Mouse (Mus musculus) lung, adult 18-20 months (tissue): ENCODE measurements around the gene Glp1r.
A peak's percentile ranks its signal among the peaks of the same experiment; 100 is the strongest.

Experiments used
- DNase-seq, 2 experiments: peaks; one replicate each; pipeline ENCODE4 v3.0.0; 2022; ENCODE audit warnings: mixed read lengths in 2 of 2

Gene Glp1r

DNA sequence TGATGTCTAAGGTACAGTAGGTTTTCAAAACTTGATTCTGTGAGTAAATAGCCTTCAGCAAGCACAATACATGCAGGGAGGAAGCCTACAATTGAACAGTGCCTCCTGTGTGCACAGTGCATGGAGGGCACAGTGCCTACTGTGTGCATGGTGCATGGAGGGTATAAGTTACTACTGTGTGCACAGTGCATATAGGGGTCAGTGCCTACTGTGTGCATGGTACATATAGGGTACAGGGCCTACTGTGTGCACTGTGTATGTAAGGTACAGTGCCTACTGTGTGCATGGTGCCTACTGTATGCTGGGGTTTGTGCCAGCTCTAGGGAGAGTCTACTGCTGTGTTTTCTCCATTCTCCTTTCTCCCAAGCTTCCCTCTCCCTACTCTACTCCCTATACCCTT, 12.6 kb downstream of the Glp1r start:
- no peak for DNase-seq

DNA sequence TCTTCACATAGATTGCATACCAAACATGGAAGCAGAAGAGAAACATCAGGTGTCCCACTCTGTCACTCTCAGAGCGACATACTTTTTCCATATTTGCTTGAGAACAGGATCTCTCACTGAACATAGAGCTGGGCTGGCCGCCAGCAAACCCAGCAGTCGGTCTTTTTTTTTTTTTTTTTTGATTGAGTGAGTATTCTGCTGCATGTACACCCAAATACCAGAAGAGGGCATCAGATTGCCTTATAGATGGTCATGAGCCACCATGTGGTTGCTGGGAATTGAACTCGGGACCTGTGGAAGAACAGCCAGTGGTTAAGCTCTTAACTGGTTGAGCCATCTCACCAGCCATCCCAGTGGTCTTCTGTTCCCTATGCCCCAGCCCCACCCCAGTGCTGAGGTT, 21.9 kb downstream of the Glp1r start:
- no peak for DNase-seq

DNA sequence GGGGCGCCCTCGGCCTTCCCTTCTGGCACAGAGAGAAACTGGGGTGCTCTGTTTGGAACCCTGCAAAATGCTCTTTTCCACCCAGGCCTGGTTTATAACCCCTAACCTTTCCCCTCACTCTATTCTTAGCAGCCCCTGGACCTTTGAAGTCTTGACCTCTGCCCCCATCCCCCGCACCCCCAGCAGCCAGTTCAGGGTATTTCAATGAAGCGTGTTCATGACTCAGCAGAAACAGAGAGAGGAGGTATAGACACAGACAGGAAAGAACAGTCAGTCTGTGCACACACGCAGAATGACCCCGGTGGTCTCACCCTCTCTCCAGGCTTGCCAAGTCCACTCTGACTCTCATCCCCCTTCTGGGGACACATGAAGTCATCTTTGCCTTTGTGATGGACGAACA, 29.2 kb downstream of the Glp1r start:
- DNase-seq: no peak

DNA sequence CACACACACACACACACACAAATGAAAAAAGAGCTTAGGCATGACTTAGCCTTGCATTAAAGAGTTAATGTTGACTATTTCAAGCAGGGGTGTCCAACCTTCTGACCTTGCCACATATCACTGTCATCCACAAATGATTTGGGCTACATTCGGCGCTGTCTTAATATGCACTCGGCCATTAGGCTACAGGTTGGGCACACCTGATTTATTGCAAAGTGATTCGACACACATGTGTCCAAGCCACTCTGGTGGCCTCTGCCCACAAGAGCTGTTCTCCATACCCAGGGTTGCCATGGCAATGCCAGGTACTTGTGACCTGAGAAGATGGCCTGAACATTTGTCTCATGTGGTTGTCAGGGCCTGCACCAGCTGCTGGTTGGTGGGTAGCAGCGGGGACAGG, 31.2 kb downstream of the Glp1r start:
- no peak for DNase-seq

DNA sequence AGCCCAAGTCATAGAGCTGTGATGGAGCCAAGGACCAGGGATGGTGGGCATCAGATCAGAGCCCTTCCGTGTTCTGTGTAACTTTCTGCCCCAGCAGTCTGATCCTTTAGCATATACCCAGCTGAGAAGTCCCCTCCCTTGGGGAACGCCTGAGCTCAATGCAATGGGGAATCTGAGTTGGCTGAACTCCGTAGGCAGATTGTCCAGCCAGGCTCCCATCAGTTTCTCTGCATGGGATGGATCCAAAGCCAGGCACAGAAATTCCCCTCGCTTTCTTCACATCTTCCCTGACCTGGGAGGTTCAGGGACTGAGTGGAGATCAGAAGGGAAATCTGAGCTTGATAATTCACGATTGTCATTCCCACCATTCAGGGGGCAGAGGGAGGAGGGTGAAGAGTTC, 33.7 kb downstream of the Glp1r start:
- no peak for DNase-seq

DNA sequence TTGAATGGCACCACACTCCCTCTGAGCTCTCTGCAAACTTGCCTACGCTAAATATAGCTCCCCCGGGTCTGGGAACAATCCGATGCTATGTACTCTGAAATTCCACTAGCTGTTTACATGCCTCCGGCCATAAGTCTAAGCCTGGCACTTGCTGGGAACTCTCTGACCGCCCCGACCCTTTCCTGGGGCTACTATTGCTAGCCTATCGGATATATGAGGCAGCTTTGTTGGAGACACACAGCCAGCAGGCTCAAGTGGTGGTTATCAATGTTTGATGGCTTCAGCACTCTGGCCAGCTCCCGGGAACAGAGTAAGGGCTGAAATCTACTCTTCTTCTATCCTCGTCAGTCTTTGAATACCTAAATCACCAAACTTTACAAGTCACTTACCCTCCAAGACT, 36.9 kb downstream of the Glp1r start:
- no peak for DNase-seq

DNA sequence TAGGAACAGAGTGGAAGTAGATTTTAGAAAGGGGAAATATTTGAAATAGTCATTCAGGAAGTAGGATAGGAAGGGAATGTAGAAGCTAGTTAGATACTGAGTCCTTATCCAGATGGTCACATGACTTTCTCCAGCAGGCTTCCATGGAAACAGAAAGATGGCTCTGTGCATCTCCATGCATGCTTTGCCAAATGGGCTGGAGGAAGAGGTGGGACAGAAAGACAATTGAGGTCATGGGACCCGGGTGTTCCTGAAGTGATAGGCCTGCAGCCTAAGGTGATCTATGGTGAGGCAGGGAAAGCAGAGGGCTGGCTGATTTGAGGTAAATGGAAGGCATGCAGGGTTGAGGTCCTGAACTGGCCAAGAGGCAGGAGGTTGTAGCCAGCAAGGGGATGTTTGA, 46.8 kb downstream of the Glp1r start:
- DNase-seq: no peak

DNA sequence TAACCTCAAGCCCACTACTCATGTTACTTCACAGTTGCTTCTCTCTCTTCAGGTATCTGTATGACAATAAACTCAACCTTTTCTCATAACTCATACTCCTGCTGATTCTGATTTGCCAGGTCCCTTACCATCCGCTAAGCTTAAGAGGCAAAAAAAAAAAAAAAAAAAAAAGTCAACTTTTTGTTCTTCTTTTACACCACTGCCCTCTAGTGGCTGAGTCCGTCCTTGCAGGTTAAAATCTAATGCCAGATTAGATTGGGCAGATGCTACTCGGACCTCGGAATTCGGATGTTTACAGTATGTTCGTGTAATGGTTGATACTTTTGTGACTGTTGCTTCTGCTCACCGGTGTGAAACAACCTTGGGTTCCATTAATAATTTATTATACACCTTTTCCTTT, 49.2 kb downstream of the Glp1r start:
- DNase-seq: peak; percentile 15 to 51

DNA sequence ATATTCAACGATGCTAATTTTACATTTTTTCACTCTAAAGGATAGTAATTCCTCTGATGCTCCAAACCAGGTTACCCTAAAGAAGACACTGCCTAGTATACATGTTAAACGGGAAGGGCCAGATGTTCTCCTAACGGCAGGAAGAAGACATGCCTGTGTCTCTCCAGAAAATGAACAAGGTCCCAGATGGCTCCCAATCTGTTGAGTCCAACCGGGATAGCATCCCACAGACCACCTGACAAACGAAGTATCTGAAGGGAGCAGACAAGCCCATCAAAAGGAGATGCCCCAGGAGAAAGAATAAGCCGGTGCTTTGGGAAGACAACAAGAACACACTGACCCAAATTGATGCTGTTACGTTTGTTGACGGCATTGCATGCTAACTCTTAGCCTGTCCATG, 50.0 kb downstream of the Glp1r start:
- no peak for DNase-seq

DNA sequence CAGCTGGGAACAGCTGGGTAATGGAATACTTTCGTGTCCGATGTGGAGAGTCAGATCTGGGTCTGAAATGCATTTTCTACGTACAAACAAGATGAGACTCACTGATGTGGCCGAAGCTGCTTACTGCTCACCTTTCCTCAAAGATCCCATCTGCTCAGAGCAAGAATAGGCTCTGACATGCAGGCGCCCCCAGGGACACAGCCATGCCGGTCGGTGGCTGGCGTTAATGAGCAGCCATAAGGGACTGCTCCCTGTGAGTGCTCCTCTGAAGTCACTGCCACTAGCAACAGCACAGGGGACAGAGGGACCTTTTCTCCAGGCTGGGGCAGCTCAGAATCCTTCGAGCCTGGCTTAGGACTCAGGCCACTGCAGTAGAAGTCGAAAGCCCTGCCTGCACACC, 52.7 kb downstream of the Glp1r start, which contains the start of gene Umodl1:
TSS of gene Umodl1 (plus strand) at position 301 of the 400 bp plus-strand sequence.
- no peak for DNase-seq

DNA sequence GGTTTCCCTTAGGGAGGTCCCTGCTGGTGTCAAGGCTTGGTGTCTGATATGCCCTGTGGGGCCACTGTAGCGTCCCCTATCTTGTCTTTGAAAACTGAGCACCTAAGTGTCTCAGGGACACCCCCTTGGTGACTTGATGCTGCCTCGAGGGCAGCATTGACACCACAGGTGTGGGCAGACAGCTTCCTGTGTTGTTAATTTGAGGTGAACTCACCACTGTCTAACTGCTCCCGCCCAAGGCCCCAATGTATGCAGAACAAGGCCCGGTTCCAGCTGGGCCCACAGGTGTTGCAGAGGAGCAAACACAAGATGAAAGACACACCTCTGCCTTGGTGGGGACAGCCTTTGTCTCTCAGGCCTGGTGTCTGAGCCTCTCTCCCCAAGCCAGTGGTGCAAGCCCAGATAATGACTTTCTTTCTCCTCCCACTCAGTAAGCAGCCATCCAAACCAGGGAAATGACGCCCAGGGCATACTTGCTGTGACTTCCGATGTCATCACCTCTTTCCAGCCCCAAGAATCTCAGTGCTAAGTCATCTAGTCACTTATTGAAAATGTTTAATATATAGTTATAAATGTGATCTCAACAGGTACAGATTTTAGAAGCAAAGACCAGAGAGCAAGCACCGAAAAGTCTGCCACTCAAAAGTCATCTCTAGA, 60.4 kb downstream of the Glp1r start:
- DNase-seq: no peak

DNA sequence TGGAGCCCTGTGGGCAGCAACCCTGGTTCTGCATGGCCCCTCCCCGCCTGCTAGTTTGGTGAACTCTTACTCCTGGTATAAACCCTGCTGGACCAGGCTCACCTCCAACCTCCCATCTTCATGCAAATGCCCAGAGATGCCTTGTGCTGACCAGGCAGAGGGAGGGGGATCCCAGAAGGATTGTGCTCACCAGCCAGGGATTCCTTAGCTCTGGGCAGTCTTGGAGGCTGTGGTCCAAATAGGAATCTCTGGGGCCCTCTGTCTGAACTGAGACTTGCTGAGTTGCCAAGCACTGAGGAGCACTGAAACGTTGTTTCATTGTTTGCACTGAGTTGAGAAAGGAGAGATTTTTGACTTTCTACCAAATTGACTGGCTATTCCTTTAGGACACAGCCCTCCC, 61.3 kb downstream of the Glp1r start:
- no peak for DNase-seq

DNA sequence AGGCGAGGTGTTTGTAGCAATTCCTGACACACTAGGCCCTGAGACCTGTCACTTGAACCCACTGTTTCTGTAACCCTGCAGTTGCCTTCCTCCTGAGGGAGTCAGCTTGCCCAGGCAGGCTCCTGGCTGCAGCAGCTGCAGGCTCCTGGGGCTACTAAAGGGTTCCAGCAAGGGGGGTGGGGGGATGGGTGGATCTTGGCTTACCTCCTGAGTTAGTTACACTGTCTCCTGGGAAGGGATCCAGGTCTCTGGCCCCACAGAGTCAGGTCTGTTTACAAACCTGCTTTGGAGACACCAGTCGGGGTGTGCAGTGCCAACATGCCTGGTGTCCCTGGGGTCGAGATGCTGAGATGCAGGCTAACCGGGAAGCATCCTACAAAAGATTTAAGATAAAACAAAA, 68.4 kb downstream of the Glp1r start:
- peak in 1 of 2 experiments; percentile 25 for DNase-seq

DNA sequence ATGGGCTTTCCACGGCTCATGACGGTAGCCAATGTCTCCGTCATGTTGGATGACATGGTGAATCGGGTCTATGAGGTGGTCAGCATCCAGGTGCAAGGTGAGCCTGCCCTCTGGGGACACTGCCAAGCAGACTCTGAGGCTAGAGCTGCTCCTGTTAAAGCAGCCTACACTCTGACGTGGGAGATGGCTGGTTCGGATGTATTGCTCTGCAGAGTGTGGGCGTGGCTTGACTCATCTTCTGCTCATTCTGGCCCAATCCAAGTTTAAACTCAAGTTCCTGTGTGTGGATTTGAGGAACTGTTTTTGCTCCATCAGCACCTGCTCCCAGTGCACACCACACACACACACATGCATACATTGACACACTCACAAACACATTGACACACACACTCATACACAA, 70.3 kb downstream of the Glp1r start:
- DNase-seq: no peak

DNA sequence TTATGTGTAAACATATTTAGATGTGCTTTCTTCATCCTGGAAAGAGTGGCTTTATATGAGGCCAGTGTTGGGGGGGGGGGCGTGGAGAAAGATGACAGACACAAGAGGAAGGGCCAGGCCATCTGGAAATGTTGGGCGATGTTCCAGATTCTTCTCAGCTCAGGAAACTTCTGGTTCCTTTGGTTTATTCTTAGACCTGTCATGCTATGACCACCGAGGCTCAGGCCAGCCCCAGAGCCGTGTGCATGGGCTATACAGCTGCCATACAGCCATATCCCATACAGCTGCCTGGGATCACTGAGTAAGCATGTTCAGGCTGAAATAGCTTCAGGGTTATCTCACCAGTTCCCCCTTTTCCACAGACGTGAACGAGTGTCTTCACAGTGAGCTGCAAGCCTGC, 71.7 kb downstream of the Glp1r start:
- DNase-seq: no peak

DNA sequence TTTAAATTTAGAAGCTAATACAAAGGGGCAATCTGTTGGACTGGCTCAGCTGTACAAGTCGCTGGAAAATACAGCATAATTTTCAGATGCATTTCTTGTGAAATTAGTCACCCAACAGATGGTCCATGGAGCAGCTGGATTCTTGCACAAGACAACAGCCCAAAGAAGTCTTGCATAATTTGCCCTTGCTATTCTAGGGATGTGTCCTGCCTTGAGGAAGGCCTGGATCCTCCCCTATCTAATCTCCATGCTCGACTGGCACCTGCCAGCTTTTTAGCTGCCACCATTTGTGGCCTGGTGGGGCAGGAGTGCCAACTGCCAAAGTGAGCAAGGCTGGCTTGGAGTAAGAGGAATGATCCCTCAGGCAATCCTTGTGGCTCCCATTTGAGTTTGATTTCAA, 75.7 kb downstream of the Glp1r start:
- no peak for DNase-seq

DNA sequence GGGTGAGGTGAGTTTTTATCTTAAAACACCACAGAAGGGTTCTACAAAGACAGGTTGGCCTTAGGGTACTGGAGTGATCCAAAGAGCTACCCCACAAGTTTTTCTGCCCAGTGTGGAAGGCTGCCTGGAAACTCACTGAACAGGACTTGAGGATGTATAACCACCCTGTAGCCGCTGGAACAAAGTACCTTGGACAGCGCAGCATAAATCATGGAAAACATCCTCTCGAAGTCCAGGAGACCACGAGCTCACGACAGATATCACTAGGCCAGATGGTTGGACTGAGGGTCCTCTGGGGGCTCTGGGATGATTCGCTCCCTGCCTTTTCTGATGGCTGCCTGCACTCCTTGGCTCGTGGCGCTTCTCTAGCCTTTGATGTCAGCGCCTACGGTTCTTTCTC, 76.9 kb downstream of the Glp1r start:
- DNase-seq: no peak

DNA sequence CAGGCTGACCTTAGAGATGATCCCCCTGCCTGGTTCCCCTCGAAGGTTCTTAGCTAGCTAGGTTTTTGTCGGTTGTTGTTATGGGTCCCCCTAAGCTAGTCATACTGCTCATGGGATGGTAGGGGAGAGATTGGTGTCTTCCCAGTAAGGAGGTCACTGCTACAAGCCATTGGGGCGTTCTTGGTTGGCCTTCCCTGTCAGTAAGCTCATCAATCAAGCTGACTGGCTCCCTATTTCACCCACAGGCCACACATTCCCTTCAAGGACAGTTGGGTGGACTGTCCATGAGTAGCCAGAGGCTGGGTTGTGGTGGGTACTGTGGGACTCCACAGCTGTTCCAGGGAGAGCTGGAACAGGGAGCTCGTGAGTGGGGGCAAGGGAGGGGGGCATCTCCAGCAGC, 81.9 kb downstream of the Glp1r start:
- DNase-seq: no peak

DNA sequence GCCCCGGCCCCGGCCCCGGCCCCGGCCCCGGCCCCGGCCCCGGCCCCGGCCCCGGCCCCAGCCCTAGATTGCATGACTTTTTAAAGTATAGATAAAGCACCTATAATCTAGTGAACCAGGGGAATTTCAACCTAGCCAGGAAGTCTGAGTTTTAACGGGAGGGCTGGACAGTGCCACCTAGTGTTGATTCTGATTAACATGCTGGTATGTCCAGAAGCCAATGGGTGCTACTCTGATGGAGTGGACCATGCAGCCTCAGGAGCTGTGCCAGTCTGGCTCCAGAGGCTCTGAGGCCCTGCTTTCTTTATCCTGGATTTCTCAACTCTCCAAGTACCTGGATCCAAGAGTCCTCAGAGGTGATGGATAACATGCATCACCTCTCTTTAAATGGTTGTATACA, 88.6 kb downstream of the Glp1r start:
- no peak for DNase-seq
